Mouse (Mus musculus) intestine, embryonic 16.5 days (tissue): ENCODE data around the gene Etv6. TPM values are rescaled to one million over a fixed set of nuclear protein-coding genes. Genes with fewer than 3 reads are reported as not detected.

ENCODE experiments used
- ATAC-seq: fragments of 200-750 bp; cut with Nextera tagmentation; 2 replicates; pipeline ENCODE4 v1.8.0; 2017; ENCODE audit warnings: moderate TSS enrichment, moderate library complexity
- H3K27ac ChIP-seq: fragments of 300-500 bp; sonication (generic); 2 replicates; pipeline ENCODE4 v1.5.1; 2014; ENCODE audit warnings: mild to moderate bottlenecking, low read length
- H3K27me3 ChIP-seq: fragments of 300-500 bp; sonication (generic); replicated peaks from 2 replicates; pipeline ENCODE4 v1.6.1; 2014; ENCODE audit warnings: low read length, control low read depth, mixed read lengths; ENCODE audit not compliant: control insufficient read depth, insufficient read depth
- H3K36me3 ChIP-seq: fragments of 300-500 bp; sonication (generic); 2 replicates; pipeline ENCODE4 v1.6.1; 2014; ENCODE audit warnings: low read length, control low read depth; ENCODE audit not compliant: control insufficient read depth, insufficient read depth
- H3K4me1 ChIP-seq: fragments of 300-500 bp; sonication (generic); 2 replicates; pipeline ENCODE4 v1.6.1; 2014; ENCODE audit warnings: low read length, control low read depth, mixed read lengths; ENCODE audit not compliant: control insufficient read depth, insufficient read depth
- H3K4me2 ChIP-seq: fragments of 300-500 bp; sonication (generic); 2 replicates; pipeline ENCODE4 v1.6.1; 2014; ENCODE audit warnings: low read depth, low read length, control low read depth
- H3K4me3 ChIP-seq: fragments of 300-500 bp; sonication (generic); 2 replicates; pipeline ENCODE4 v1.5.1; 2014; ENCODE audit warnings: mild to moderate bottlenecking, low read length
- H3K9ac ChIP-seq: fragments of 300-500 bp; sonication (generic); 2 replicates; pipeline ENCODE4 v1.6.1; 2014; ENCODE audit warnings: low read depth, low read length
- H3K9me3 ChIP-seq: fragments of 300-500 bp; sonication (generic); 2 replicates; pipeline ENCODE4 v1.6.1; 2016; ENCODE audit warnings: low read length, control low read depth; ENCODE audit not compliant: control insufficient read depth
- WGBS: fragments of 180-500 bp; shearing (Covaris S2); extraction: QIAGEN DNeasy Blood & Tissue Kit; methylation state at CpG from one replicate; pipeline ENCODE4 v1.1.7; 2014; 5-methylcytosine and 5-hydroxymethylcytosine counted together
- polyA plus RNA-seq: library from polyadenylated mRNA; unstranded; fragments of >200 nt; fragmentation: Nextera tagmentation; extraction: Ambion mirVana; gene quantifications from 2 replicates; pipeline ENCODE4 v1.2.1, GENCODE M21; 2015

The Etv6 gene
- polyA plus RNA-seq, 1 experiment from 2014 or later, result 10.4 TPM

DNA sequence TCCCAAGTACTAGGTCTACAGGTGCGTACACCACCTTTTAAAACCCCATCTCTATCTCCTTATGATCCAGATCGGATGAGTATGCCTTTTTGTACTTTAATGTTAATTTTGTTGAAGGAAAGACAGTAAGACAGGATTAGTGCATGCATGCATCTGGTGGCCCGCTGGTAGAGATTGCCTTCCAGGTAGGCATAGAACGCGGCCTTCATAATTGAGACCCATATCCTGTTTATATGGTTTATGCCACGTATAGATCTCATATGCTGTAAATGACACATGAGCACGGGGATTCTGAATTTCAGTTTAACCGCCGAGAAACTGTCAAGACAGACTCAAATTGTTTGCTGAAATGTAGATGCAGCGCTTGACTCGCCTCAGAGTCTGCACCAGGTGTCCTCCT lies 133.3 kb downstream of the Etv6 start:
- no peak overlapping the region for H3K9ac ChIP-seq
- H3K9me3 ChIP-seq, result no peaks in the 10 kb centered on the region
- 87% methylated on average over 11 of the region's 11 CpGs for WGBS
- ATAC-seq, result no peak
- H3K4me2 ChIP-seq, result no peak overlapping the region
- H3K4me3 ChIP-seq, result no peak overlapping the region
- H3K4me1 ChIP-seq, result peaks cover 7% of the 10 kb centered on the region; the same call in 1 of the 2 replicates
- H3K27me3 ChIP-seq, result no peaks in the 10 kb centered on the region
- no peak overlapping the region for H3K27ac ChIP-seq
- no peaks in the 10 kb centered on the region for H3K36me3 ChIP-seq

DNA sequence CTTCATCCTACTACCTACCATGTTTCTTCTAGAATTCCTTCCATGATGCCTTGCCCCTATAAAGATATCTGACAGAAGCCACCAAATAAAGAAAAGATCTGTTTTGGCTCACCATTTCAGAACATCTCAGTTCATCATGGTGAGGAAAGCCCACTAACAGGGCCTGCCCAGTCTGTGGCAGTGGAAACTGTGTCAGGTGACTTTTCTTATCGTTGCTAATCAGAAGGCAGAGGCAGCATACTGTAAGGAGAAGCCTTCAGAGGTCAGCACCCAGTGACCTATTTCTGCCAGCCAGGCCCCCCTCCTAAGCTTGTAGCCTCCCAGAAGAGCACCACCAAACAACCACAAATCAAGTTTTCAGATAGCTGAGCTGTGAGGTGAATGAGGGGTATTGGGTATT lies 135.7 kb downstream of the Etv6 start:
- no peaks in the 10 kb centered on the region for H3K9me3 ChIP-seq
- peaks cover 16% of the 10 kb centered on the region for H3K4me1 ChIP-seq
- ATAC-seq, result no peak
- 44% methylated on average over 1 of the region's 1 CpGs for WGBS
- H3K4me3 ChIP-seq, result no peak overlapping the region
- no peaks in the 10 kb centered on the region for H3K36me3 ChIP-seq
- no peak overlapping the region for H3K9ac ChIP-seq
- H3K4me2 ChIP-seq, result no peak overlapping the region
- H3K27ac ChIP-seq, result no peak overlapping the region
- H3K27me3 ChIP-seq, result no peaks in the 10 kb centered on the region

DNA sequence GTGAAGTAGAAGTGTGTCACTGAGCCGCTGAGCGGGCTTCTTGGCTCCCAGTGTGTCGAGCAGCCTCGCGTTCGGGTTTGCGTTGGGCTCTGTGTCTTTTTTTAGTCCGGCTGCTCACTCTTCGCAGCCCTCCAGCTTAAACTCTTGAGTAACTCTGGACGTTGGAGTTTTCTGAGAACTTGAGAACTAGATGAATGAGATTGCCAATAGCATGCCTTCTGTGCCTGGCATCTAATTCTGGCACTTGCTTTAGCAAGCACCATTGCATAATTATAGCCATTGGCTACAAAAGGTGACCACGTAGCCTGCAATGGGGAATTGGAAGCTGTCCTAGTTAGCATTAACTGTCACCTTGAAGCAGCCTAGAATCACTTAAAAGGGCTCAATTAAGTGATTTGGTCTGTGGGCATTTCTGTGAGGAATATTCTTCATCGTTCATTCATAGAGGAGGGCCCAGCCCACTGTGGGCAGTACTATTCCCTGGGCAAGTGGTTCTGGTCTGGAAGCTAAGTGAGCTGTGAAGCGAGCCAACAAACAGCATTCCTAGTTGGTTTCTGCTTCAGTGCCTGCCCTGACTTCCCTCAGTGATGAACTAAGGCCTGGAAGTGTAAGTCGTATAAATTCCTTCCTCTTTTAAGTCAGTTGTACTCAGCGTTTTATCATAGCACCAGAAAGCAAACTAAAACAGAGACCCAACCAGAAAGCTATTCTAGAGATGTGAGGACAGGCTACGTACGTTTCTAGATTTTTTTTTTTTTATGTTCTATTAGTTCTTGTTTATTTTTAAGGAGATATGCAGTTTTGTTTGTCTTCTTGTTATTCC lies 136.6 kb downstream of the Etv6 start:
- no peak overlapping the region for H3K4me3 ChIP-seq
- H3K27ac ChIP-seq, result no peak overlapping the region
- H3K9me3 ChIP-seq, result no peaks in the 10 kb centered on the region
- H3K36me3 ChIP-seq, result no peaks in the 10 kb centered on the region
- ATAC-seq, result no peak
- H3K27me3 ChIP-seq, result no peaks in the 10 kb centered on the region
- no peak overlapping the region for H3K4me2 ChIP-seq
- H3K9ac ChIP-seq, result no peak overlapping the region
- H3K4me1 ChIP-seq, result peaks cover 16% of the 10 kb centered on the region
- 85% methylated on average over 17 of the region's 17 CpGs for WGBS

DNA sequence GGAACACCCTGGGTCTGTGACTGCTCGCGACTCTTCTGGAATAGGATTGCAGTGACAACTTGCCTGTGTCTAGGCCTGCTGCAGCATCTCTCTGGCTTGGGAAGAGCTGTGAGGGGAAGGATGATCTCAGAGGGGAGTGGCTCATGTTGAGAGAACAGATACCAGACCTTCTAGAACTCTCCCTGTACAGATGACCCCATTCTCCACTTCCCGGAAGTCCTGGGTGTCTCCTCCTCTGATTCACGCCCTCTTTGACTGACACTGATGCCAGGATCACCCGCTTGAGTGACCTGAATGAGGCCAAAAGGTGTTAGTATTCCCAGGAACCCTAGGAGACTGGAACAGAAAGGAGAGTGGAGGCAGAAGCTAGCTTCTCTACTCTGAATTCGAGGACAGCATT lies 137.9 kb downstream of the Etv6 start:
- H3K4me3 ChIP-seq, result no peak overlapping the region
- ATAC-seq, result peak; percentile 9; the same call in 1 of the 2 replicates
- no peak overlapping the region for H3K4me2 ChIP-seq
- no peaks in the 10 kb centered on the region for H3K9me3 ChIP-seq
- no peaks in the 10 kb centered on the region for H3K36me3 ChIP-seq
- 68% methylated on average over 6 of the region's 6 CpGs for WGBS
- no peak overlapping the region for H3K27ac ChIP-seq
- H3K27me3 ChIP-seq, result no peaks in the 10 kb centered on the region
- H3K4me1 ChIP-seq, result peaks cover 15% of the 10 kb centered on the region
- no peak overlapping the region for H3K9ac ChIP-seq

DNA sequence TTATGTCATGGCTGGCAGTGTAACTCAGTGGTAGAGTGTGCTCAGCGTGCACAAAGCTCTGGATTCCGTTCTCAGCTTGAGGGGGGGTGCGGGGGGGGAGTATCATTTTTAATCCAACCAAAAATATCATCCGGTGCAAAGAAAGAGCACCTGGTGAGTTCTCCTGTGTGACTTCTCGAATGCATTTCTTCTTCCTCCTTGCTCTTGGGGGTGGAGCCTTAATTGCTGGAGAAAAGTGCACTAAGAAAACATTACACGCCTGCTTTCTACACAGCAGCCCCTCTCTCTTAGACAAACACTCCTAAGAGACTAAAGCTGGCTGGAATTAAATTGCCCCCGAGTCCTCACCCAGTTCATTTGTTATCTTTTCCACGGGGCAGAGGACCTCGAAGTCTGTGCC lies 139.6 kb downstream of the Etv6 start:
- no peak overlapping the region for H3K4me3 ChIP-seq
- H3K9ac ChIP-seq, result 0 out of 2 replicates have a peak overlapping the region, but pooled peaks have one; percentile 10
- no peak overlapping the region for H3K4me2 ChIP-seq
- ATAC-seq, result peak; percentile 48; the same call in 1 of the 2 replicates
- no peaks in the 10 kb centered on the region for H3K36me3 ChIP-seq
- H3K27ac ChIP-seq, result peak overlapping the region; percentile 37; the same call in 1 of the 2 replicates
- no peaks in the 10 kb centered on the region for H3K27me3 ChIP-seq
- WGBS, result 33% methylated on average over 9 of the region's 9 CpGs
- H3K9me3 ChIP-seq, result no peaks in the 10 kb centered on the region
- H3K4me1 ChIP-seq, result peaks cover 15% of the 10 kb centered on the region

DNA sequence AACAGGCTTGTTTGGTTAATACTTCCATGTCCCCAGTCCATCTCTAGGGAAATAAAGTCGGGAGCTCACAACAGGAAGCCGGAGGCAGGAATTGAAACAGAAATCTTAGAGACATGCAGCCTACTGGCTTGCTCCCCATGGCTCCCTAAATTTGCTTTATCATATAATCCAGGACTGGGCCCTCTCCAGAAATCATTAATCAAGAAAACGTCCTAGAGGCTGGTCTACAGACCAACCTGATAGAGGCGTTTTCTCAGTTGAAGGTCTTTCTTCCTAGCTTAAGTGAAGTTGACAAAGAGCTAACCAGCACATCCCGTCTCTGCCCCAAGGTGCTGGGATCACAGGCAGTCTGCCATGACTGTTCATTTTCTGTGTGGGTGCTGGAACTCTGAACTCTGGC lies 141.7 kb downstream of the Etv6 start:
- Histone ChIP-seq H3K4me1 (peaks cover 22% of the 10 kb centered on the region), H3K9ac (no peak overlapping the region), H3K4me3 (no peak overlapping the region), H3K4me2 (no peak overlapping the region), H3K36me3 (no peaks in the 10 kb centered on the region), H3K27ac (0 out of 2 replicates have a peak overlapping the region, but pooled peaks have one; percentile 9), H3K9me3 (no peaks in the 10 kb centered on the region), H3K27me3 (no peaks in the 10 kb centered on the region)
- WGBS, result 77% methylated on average over 5 of the region's 5 CpGs
- ATAC-seq, result no peak

DNA sequence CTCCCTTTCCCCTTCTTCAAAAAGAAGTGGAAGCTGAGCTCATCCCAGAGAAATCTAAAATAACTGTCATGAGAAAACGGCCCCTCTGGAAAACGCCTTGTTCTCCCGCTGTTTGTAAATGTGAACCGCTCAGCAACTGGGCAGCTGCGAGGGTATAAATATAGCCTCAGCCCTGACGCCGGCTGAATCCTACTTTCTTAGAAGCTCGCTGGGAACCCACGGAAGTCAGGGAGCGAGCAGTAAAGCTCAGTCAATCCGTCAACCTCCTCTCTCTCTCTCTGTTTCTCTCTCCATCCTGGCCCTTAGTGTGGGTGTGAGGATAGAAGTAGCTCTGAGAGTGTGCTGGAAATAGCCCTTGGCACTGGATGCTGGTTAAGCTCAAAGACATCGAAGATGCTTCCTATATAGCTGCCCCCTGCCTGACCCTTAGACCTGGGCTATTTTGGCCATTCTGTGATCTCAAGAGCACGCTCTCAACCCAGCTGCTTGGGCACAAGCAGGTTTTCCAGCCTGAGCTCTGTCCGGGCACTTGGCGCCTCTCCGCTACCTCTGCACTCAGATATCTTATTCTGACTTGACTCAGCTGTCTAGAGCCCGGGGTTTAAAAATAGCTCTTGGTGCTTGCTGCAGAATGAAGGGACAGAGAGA lies 146.9 kb downstream of the Etv6 start:
- Histone ChIP-seq H3K4me3 (no peak overlapping the region), H3K9ac (no peak overlapping the region; the same call in 1 of the 2 replicates), H3K4me1 (peaks cover 16% of the 10 kb centered on the region), H3K27me3 (no peaks in the 10 kb centered on the region), H3K27ac (peak overlapping the region; percentile 63), H3K4me2 (no peak overlapping the region), H3K36me3 (no peaks in the 10 kb centered on the region), H3K9me3 (no peaks in the 10 kb centered on the region)
- 0 out of 2 replicates have a peak, but pooled peaks have one; percentile 18 for ATAC-seq
- WGBS, result 54% methylated on average over 17 of the region's 17 CpGs

DNA sequence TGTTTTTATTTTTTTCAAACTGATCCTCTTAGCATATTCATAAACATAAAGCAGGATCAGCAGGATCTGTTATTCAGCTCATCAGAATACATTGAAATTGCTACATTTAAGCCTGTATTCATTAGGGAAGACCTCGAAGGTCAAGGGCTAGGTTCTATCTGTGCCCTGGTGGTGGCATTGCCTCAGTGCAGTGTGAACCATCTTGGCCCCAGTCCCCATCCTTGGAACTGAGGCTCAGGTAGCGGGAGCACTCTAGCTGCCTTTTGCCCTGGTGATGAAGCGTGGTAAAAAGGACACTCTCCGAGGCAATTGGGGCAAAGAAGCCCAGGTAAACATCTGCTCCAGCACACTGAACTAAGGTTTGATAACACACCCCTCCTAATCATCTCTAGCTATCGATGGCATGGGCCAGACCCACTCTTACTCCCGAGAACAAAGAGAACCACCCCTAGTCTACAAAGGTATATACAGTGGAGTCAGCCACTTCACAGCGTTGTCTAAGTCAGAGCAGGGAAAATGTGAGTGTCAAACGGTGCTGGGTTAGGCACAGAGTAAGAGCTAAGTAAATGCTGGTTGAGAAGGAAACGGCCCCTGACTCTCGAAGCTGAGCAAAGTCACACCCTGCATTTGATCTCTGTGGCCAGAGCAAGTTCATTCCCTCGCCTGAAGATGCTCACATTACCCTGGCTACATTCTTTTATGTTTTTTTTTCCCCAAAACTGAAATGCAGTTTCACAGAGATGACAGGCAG lies 148.3 kb downstream of the Etv6 start:
- H3K4me3 ChIP-seq, result no peak overlapping the region
- no peaks in the 10 kb centered on the region for H3K9me3 ChIP-seq
- no peak overlapping the region for H3K9ac ChIP-seq
- no peaks in the 10 kb centered on the region for H3K36me3 ChIP-seq
- 71% methylated on average over 11 of the region's 11 CpGs for WGBS
- H3K4me2 ChIP-seq, result no peak overlapping the region
- 0 out of 2 replicates have a peak, but pooled peaks have one; percentile 32 for ATAC-seq
- peaks cover 23% of the 10 kb centered on the region for H3K4me1 ChIP-seq
- no peaks in the 10 kb centered on the region for H3K27me3 ChIP-seq
- no peak overlapping the region for H3K27ac ChIP-seq

DNA sequence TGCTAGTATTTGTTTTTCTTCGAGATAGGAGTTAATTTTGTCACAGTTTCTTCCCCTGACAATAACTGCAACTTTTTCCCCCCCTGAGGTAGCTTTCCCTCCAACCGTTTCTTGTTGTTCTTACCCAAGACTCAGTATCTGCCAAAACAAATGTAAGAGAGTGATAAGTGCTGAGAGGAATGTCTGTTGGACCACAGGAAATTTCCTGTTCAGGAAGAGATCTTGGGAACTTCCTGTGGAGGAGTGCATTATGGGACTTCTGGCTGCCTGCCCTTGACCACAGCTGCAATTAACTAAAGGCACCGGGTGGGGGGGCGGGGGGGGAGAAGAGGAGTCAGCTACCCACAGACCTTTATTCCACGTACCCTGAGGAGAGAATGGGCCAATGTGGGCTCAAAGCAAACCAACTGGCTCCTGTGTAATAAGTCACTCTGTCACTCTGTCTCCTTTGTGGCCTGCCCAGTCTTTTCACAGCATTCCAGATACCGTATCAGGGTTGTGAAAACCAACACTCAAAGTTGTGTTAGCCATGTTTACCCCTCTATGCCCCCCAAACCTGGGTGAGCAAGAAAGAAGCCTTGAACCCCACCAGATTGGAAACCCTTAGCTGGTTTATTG lies 150.9 kb downstream of the Etv6 start:
- no peaks in the 10 kb centered on the region for H3K36me3 ChIP-seq
- no peak overlapping the region for H3K9ac ChIP-seq
- H3K4me2 ChIP-seq, result no peak overlapping the region
- peaks cover 39% of the 10 kb centered on the region for H3K4me1 ChIP-seq
- no peaks in the 10 kb centered on the region for H3K9me3 ChIP-seq
- no peak overlapping the region for H3K4me3 ChIP-seq
- peak overlapping the region; percentile 33; the same call in 1 of the 2 replicates for H3K27ac ChIP-seq
- whole genome bisulfite sequencing, result 56% methylated on average over 6 of the region's 6 CpGs
- H3K27me3 ChIP-seq, result no peaks in the 10 kb centered on the region
- ATAC-seq, result no peak
